Mouse (Mus musculus) kidney, adult 2 months (tissue): ENCODE results near the gene Lpcat1.

Experiments used
- CTCF ChIP-seq: fragments of 200-500 bp; conservative IDR thresholded peaks from 2 replicates; pipeline ENCODE4 v1.5.1; 2011; ENCODE audit warnings: low read depth, mild to moderate bottlenecking, control low read depth, low read length, moderate library complexity, mixed read lengths; ENCODE audit not compliant: insufficient read depth, insufficient read length
- POLR2A ChIP-seq: fragments of 200-500 bp; IDR thresholded peaks from one replicate; pipeline ENCODE4 v1.6.1; 2011; ENCODE audit warnings: low read depth, low read length, control low read depth

GRCm38 (mm10) chr13:73457301-73457700, 9.7 kb upstream of the Lpcat1 start:
- TF ChIP-seq CTCF (no peak), POLR2A (no peak)
